Mouse (Mus musculus) lung, adult 18-20 months (tissue): ENCODE measurements around the gene Vpreb3.
"Not testable (repeated sequence)": the region's sequence is repeated elsewhere in the genome, so short reads cannot be mapped to it uniquely, and the experiment has no call there.

Source experiments
- DNase-seq, 2 experiments: peaks; one replicate each; pipeline ENCODE4 v3.0.0; 2022; ENCODE audit warnings: mixed read lengths in 2 of 2

The Vpreb3 gene

GRCm38 (mm10) chr10:75975216-75975615 is 32.4 kb downstream of the Vpreb3 start:
- no peak for DNase-seq

- no peak for DNase-seq
Measured at GRCm38 (mm10) chr10:75978119-75978834, 35.4 kb downstream of the Vpreb3 start.

- DNase-seq: no peak
Measured at GRCm38 (mm10) chr10:75978835-75979157, 35.9 kb downstream of the Vpreb3 start.

GRCm38 (mm10) chr10:75979432-75979831 is 36.6 kb downstream of the Vpreb3 start:
- DNase-seq: no peak

- no peak for DNase-seq
Measured at GRCm38 (mm10) chr10:75990430-75991042, 47.7 kb downstream of the Vpreb3 start.

GRCm38 (mm10) chr10:75993616-75994240 is 50.9 kb downstream of the Vpreb3 start:
- DNase-seq: no peak

GRCm38 (mm10) chr10:75994531-75995210 is 51.8 kb downstream of the Vpreb3 start:
- not testable (repeated sequence) for DNase-seq

GRCm38 (mm10) chr10:75995463-75995862 is 52.6 kb downstream of the Vpreb3 start:
- no peak for DNase-seq

- no peak for DNase-seq
Measured at GRCm38 (mm10) chr10:75996315-75996714, 53.5 kb downstream of the Vpreb3 start.
